ENCODE assay signal across 11 mouse cellular contexts in genomic region chr15:93744191-93744945, GRCm38 (mm10).
DNase-seq lines count a peak whose midpoint lies in the region; ATAC-seq lines count a peak whose summit lies in the region.
"Had no signal": no experiment of that assay in that cellular context is flagged by ENCODE, and none has a peak within 500 bp of the region (broad histone marks: within the 10 kb centered on the region; RNA-seq: fewer than 3 reads in every experiment).

No protein-coding gene starts in this region.

- H3K4me3 ChIP-seq in heart, embryonic 13.5 days = no peak overlapping the region
- H3K4me3 ChIP-seq in stomach, embryonic 16.5 days (replicated peaks; ENCODE audit: low read length) = no peak overlapping the region
- no peak overlapping the region for H3K4me3 ChIP-seq in forebrain, embryonic 15.5 days
- H3K4me3 ChIP-seq: erythroblast, embryonic 14.5 days had no signal

- H3K4me2 ChIP-seq in heart, embryonic 13.5 days = peak overlapping the region; percentile 16; the same call in 1 of the 2 replicates
- no peak overlapping the region for H3K4me2 ChIP-seq in stomach, embryonic 16.5 days (ENCODE audit: low read depth, low read length)
- no peak overlapping the region for H3K4me2 ChIP-seq in forebrain, embryonic 15.5 days (replicated peaks)

- no peak; the same call in 1 of the 2 replicates for ATAC-seq in heart, embryonic 13.5 days (ENCODE audit: extremely low read depth, insufficient number of reproducible peaks, low FRiP score, low TSS enrichment)
- ATAC-seq in stomach, embryonic 16.5 days (ENCODE audit: insufficient read depth, low FRiP score) = 0 out of 2 replicates have a peak, but pooled peaks have one; percentile 29
- no peak for ATAC-seq in inflammation-experienced regulatory T-cells, adult 6 months
- no peak for ATAC-seq in forebrain, embryonic 15.5 days (replicated peaks)

- H3K9ac ChIP-seq in heart, embryonic 13.5 days = no peak overlapping the region
- no peak overlapping the region for H3K9ac ChIP-seq in stomach, embryonic 16.5 days (ENCODE audit: low read length)
- H3K9ac ChIP-seq in forebrain, embryonic 15.5 days (replicated peaks) = no peak overlapping the region

- peak overlapping the region; percentile 49 for H3K27ac ChIP-seq in heart, embryonic 13.5 days (replicated peaks)
- H3K27ac ChIP-seq in stomach, embryonic 16.5 days (ENCODE audit: low read length) = no peak overlapping the region
- H3K27ac ChIP-seq in forebrain, embryonic 15.5 days (replicated peaks) = no peak overlapping the region

- DNase-seq in heart, adult 8-10 months (ENCODE audit: low spot score) = no peak
- peak; percentile 12 for DNase-seq in retina, postnatal 1 day
- no peak for DNase-seq in retina, embryonic 14.5 days (ENCODE audit: low spot score)
- DNase-seq in liver = peak; percentile 26
- DNase-seq: cerebellum, adult 11-12 months; gastrocnemius, postnatal 36 days had no signal

- no peaks in the 10 kb centered on the region for H3K36me3 ChIP-seq in heart, embryonic 13.5 days
- H3K36me3 ChIP-seq in stomach, embryonic 16.5 days (ENCODE audit: control insufficient read depth, insufficient read depth, low read length) = no peaks in the 10 kb centered on the region
- no peaks in the 10 kb centered on the region for H3K36me3 ChIP-seq in forebrain, embryonic 15.5 days

- no peaks in the 10 kb centered on the region for H3K9me3 ChIP-seq in heart, embryonic 13.5 days
- H3K9me3 ChIP-seq in stomach, embryonic 16.5 days (replicated peaks; ENCODE audit: control insufficient read depth, low read length) = 0 out of 2 replicates have a peak, but pooled peaks cover 3% of the 10 kb centered on the region
- H3K9me3 ChIP-seq in forebrain, embryonic 15.5 days = no peaks in the 10 kb centered on the region

- 12% methylated on average over 12 of the region's 12 CpGs for WGBS in heart, embryonic 13.5 days
- 35% methylated on average over 12 of the region's 12 CpGs for WGBS in stomach, embryonic 16.5 days
- WGBS in forebrain, embryonic 15.5 days = 87% methylated on average over 12 of the region's 12 CpGs

- peaks cover 23% of the 10 kb centered on the region for H3K4me1 ChIP-seq in heart, embryonic 13.5 days
- H3K4me1 ChIP-seq in stomach, embryonic 16.5 days (ENCODE audit: control insufficient read depth, insufficient read depth, low read length) = peaks cover 8% of the 10 kb centered on the region
- H3K4me1 ChIP-seq in forebrain, embryonic 15.5 days = no peaks in the 10 kb centered on the region

- no peaks in the 10 kb centered on the region for H3K27me3 ChIP-seq in heart, embryonic 13.5 days (replicated peaks)
- H3K27me3 ChIP-seq in stomach, embryonic 16.5 days (ENCODE audit: control insufficient read depth, insufficient read depth, low read length) = no peaks in the 10 kb centered on the region
- H3K27me3 ChIP-seq in forebrain, embryonic 15.5 days = no peaks in the 10 kb centered on the region

Comparison
In these comparisons a context has a peak if more than half of its experiments do, and no peak if none do; other contexts are left out.
1. DNase-seq: peak in retina, postnatal 1 day (single experiment) and liver (single experiment); none in heart, adult 8-10 months (single experiment) and retina, embryonic 14.5 days (single experiment).